Mouse (Mus musculus) lung, postnatal 0 days (tissue): Measurements from ENCODE around the gene Gm49383.

ENCODE experiments used
- CTCF ChIP-seq: IDR thresholded peaks from 2 replicates; pipeline ENCODE4 v1.5.1; 2016; ENCODE audit warnings: antibody characterized with exemption, mild to moderate bottlenecking
- EP300 ChIP-seq: IDR thresholded peaks from 2 replicates; pipeline ENCODE4 v1.6.1; 2016; ENCODE audit warnings: antibody characterized with exemption, mild to moderate bottlenecking, control low read depth

- no peak; the same call in 1 of the 2 replicates for TF ChIP-seq CTCF
- TF ChIP-seq EP300 = no peak
Measured at GRCm38 (mm10) chr12:69227776-69228466, 31.0 kb upstream of the Gm49383 start, which contains the start of gene Pole2.
